Mouse (Mus musculus) embryonic facial prominence, embryonic 11.5 days (tissue): ENCODE results near the gene Fam98a. TPM values are rescaled to one million over a fixed set of nuclear protein-coding genes. Genes with fewer than 3 reads are reported as not detected.

Experiments used
- ATAC-seq: fragments of 200-750 bp; cut with Nextera tagmentation; replicated peaks from 2 replicates; pipeline ENCODE4 v1.8.0; 2017; ENCODE audit warnings: low read depth; ENCODE audit not compliant: insufficient number of reproducible peaks, low FRiP score, low TSS enrichment
- DNase-seq: peaks from one replicate; pipeline ENCODE4 v3.0.0-alpha.2; 2015; ENCODE audit warnings: low spot score
- H3K27ac ChIP-seq: fragments of 300-500 bp; sonication (generic); replicated peaks from 2 replicates; pipeline ENCODE4 v1.5.1; 2014; ENCODE audit warnings: mild to moderate bottlenecking, low read depth, low read length, control low read depth
- H3K27me3 ChIP-seq: fragments of 300-500 bp; sonication (generic); 2 replicates; pipeline ENCODE4 v1.6.1; 2014; ENCODE audit warnings: mild to moderate bottlenecking, low read length, moderate library complexity, mixed read lengths; ENCODE audit not compliant: control insufficient read depth, insufficient read depth
- H3K36me3 ChIP-seq: fragments of 300-500 bp; sonication (generic); replicated peaks from 2 replicates; pipeline ENCODE4 v1.6.1; 2014; ENCODE audit warnings: low read depth, mild to moderate bottlenecking, low read length, moderate library complexity, mixed read lengths; ENCODE audit not compliant: control insufficient read depth, insufficient read depth
- H3K4me1 ChIP-seq: fragments of 300-500 bp; sonication (generic); 2 replicates; pipeline ENCODE4 v1.6.1; 2014; ENCODE audit warnings: low read length, mixed read lengths; ENCODE audit not compliant: control insufficient read depth, insufficient read depth
- H3K4me2 ChIP-seq: fragments of 300-500 bp; sonication (generic); 2 replicates; pipeline ENCODE4 v1.6.1; 2014; ENCODE audit warnings: low read depth, mild to moderate bottlenecking, control low read depth, low read length, moderate library complexity
- H3K4me3 ChIP-seq: fragments of 300-500 bp; sonication (generic); 2 replicates; pipeline ENCODE4 v1.5.1; 2014; ENCODE audit warnings: low read depth, low read length, control low read depth
- H3K9ac ChIP-seq: fragments of 300-500 bp; sonication (generic); replicated peaks from 2 replicates; pipeline ENCODE4 v1.6.1; 2014; ENCODE audit warnings: mild to moderate bottlenecking, control low read depth, low read length
- H3K9me3 ChIP-seq: fragments of 300-500 bp; sonication (generic); replicated peaks from 2 replicates; pipeline ENCODE4 v1.6.1; 2016; ENCODE audit warnings: mild to moderate bottlenecking, low read length, inconsistent platforms, mixed read lengths; ENCODE audit not compliant: control insufficient read depth
- WGBS: fragments of 180-500 bp; shearing (Covaris S2); extraction: QIAGEN DNeasy Blood & Tissue Kit; methylation state at CpG from one replicate; pipeline ENCODE4 v1.1.7; 2014; 5-methylcytosine and 5-hydroxymethylcytosine counted together
- polyA plus RNA-seq: library from polyadenylated mRNA; unstranded; fragments of >200 nt; fragmentation: Nextera tagmentation; extraction: Ambion mirVana; gene quantifications from 2 replicates; pipeline ENCODE4 v1.2.1, GENCODE M21; 2014

Gene Fam98a
- 8.6 and 9.5 TPM in 2 replicates for polyA plus RNA-seq

DNA sequence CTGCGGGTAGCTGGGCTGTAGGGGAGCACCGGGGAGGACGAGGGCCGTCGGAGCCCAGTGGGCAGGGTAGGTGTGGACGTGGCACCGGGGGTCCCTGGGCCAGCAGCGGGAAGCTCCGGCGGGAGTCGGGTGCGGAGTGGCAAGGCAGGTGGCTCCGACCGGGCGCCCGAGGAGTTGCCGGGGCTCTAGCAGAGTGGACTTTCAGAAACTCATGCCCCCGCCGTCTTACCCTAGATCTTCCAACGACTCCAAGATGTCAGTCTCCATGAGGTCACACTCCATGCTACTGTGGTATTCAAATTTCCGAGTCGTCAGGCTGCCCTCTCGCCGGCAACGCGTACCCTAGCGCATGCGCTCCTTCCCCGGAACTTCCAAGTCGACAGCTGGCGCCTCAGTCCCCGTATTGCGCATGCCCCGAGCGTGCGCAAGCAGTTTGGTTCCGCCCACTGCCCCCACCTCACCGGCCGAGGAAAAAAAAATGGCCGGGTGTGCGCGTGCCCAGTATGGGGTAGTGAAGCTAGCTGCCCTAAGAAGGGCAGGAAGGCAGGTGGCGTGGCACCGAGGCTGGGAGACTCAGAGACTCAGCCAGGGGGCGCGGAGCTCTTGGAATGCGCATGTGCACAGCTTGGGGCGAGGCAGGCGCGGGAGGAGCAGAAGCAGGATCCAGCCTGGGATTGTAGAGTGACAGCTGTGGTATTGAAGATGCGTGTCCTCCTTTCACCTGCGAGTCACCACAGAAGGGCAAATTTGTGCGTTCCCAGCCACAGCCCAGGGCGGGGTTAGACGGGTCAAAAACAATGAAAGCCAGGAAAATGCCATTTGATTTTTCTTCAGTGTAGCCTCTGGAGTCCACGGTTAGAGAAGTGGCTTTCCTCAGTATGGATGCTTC lies at the start of gene Fam98a:
TSS of gene Fam98a (minus strand) at position 435 of the 889 bp plus-strand sequence.
- Histone ChIP-seq H3K27me3 (no peaks in the 10 kb centered on the region), H3K4me1 (no peaks in the 10 kb centered on the region), H3K27ac (no peak within 1 kb of the TSS), H3K4me2 (peak within 1 kb of the TSS; percentile 57), H3K9ac (peak within 1 kb of the TSS; percentile 68), H3K36me3 (no peaks in the 10 kb centered on the region), H3K4me3 (peak within 1 kb of the TSS; percentile 72), H3K9me3 (no peaks in the 10 kb centered on the region)
- under 1% methylated on average over 49 of the region's 56 CpGs for WGBS
- DNase-seq = peak; percentile 99
- peak; percentile 99 for ATAC-seq

DNA sequence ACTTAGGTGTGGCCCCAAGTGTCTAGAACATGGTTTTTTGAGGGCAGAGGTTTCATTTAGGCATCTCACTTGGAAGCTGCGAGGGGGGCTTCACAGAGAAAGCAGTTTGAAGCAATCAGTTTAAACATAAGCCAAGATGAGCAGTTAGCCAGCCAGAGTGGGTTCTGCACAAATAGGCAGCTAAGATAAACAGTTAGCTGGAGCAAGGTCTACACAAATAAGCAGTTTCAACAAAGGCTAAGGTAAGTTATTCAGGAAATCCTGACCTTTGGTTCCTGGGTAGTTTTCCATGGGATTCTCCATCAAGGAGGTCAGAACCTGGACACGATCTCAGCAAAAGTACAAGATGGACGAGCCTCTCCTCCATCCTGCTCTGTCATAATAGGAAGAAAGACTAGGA lies 46.9 kb upstream of the Fam98a start:
- H3K9me3 ChIP-seq = no peaks in the 10 kb centered on the region
- no peak overlapping the region for H3K4me3 ChIP-seq
- WGBS = 84% methylated on average over 3 of the region's 3 CpGs
- no peak for DNase-seq
- H3K36me3 ChIP-seq = no peaks in the 10 kb centered on the region
- no peak overlapping the region for H3K4me2 ChIP-seq
- H3K4me1 ChIP-seq = no peaks in the 10 kb centered on the region
- H3K27ac ChIP-seq = no peak overlapping the region
- no peak for ATAC-seq
- no peaks in the 10 kb centered on the region for H3K27me3 ChIP-seq
- H3K9ac ChIP-seq = no peak overlapping the region

DNA sequence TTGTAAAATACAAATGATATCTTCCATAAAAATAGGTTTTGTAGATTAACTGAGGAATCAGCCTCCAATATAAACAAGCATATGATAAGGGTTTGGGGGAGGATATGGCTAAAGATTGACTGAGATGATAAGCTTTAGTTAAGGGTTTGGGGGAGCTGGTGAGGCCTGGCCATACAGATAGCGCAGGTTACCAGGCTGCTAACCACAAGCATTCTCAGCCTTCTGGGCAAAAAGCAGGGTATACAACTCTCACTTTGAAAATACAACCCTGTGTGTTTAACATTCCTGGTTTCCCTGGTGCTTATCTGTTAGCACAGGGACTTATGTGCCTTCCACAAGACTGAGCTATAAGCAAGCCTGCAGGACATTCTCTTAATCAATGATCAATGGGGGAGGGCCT lies 31.0 kb upstream of the Fam98a start:
- Histone ChIP-seq H3K4me1 (no peaks in the 10 kb centered on the region), H3K9me3 (no peaks in the 10 kb centered on the region), H3K4me2 (no peak overlapping the region), H3K9ac (no peak overlapping the region), H3K36me3 (no peaks in the 10 kb centered on the region), H3K27me3 (no peaks in the 10 kb centered on the region), H3K4me3 (no peak overlapping the region), H3K27ac (no peak overlapping the region)
- 92% methylated on average over 1 of the region's 1 CpGs for WGBS
- no peak for ATAC-seq
- DNase-seq = no peak

DNA sequence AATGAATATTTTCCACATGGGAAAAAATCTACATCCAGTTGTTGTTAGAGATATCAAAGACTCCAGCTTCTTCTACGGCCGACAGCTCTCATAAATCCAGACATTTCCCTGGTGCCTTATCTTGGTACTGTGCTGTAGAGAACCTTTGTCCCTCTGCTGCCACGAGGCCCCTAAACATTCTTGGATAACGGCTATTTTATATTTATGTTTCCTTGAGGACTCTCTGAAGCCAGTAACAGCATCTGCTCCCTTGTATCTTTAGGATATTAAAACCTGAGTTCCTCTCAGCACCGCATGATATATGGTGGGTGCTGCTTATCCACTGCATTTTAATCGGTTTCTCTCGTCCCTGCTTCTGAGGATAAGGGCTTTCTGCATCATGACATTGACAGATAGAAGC lies 23.9 kb upstream of the Fam98a start:
- H3K4me2 ChIP-seq = no peak overlapping the region
- H3K4me1 ChIP-seq = no peaks in the 10 kb centered on the region
- no peaks in the 10 kb centered on the region for H3K9me3 ChIP-seq
- 86% methylated on average over 7 of the region's 7 CpGs for WGBS
- no peak for DNase-seq
- no peak overlapping the region for H3K9ac ChIP-seq
- no peak overlapping the region for H3K27ac ChIP-seq
- no peak for ATAC-seq
- no peak overlapping the region for H3K4me3 ChIP-seq
- H3K36me3 ChIP-seq = no peaks in the 10 kb centered on the region
- H3K27me3 ChIP-seq = no peaks in the 10 kb centered on the region

DNA sequence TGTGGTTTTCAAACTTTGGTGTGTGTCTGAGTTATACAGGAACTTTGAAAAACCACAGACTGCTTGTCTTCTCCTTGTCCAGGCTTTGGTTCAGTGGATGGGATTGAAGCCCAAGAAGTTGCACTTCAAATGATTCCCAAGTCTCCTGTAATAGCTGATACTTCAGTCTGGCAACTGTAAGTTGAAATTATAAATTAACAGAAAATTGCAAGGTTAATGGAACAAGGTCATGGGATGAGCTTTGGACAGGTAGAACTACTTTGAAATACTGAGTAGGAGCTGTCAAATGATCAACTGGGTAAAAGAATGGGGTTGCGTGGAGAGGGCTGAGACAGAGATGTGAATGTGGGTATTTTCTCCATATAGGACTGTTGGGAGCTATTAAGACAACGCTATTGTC lies 6.3 kb upstream of the Fam98a start:
- no peak overlapping the region for H3K9ac ChIP-seq
- ATAC-seq (no peak), DNase-seq (no peak)
- 98% methylated on average over 2 of the region's 2 CpGs for WGBS
- no peak overlapping the region for H3K4me3 ChIP-seq
- no peaks in the 10 kb centered on the region for H3K36me3 ChIP-seq
- H3K27me3 ChIP-seq = no peaks in the 10 kb centered on the region
- no peak overlapping the region for H3K4me2 ChIP-seq
- no peak overlapping the region for H3K27ac ChIP-seq
- H3K9me3 ChIP-seq = no peaks in the 10 kb centered on the region
- H3K4me1 ChIP-seq = no peaks in the 10 kb centered on the region

DNA sequence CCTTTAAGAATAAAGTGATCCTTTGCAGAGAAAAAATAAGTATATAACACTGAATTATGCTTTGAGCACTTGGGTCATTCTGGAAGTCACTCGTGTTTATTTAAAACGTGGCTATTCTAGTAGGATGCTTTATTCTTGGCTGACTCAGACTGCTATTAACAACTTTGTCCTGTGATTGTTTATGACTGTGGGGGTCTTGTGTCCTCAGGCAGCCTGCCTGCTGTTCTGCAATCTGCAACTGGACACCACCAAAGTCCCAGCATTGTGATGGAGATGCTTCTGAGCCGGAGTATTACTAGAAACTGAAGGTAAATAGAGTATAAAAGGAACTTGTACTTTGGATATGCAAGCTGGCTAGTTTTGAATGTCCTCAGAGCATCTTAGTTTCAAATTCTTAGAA lies 5.3 kb upstream of the Fam98a start:
- Histone ChIP-seq H3K27ac (no peak overlapping the region), H3K4me1 (no peaks in the 10 kb centered on the region), H3K9ac (no peak overlapping the region), H3K9me3 (no peaks in the 10 kb centered on the region), H3K4me3 (no peak overlapping the region), H3K27me3 (no peaks in the 10 kb centered on the region), H3K36me3 (no peaks in the 10 kb centered on the region), H3K4me2 (no peak overlapping the region)
- no peak for DNase-seq
- WGBS = 49% methylated on average over 3 of the region's 3 CpGs
- ATAC-seq = no peak

DNA sequence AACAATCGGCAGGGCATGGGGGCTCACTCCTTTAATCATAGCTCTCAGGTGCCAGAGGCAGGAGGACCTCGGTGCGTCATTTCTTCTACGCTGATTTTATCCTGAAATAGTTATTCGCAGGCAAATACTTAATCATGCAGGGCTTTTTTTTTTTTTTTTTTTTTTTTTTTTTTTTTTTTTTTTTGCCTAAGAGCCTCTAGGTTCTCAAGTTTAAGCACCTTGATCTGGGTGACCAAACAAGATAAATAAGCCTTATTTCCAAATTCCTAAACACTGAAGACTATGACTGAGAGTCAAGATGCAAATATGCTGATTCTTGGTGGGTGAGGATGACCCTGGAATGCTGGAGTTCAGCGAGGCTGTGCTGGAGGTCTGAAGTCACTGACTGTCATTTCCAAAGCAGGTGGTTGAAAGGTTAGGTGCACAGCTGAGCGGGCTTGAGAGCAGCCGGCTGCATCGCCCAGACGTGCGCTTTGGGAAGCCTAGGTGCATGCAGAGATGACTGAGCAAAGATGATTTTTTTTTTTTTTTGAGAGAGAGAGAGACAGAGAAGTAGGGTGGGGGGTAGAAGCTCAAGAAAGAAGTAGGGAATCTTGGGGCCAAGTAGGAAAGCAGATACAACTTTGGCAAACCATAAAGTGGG lies 854 bp downstream of the Fam98a start:
- Histone ChIP-seq H3K9me3 (no peaks in the 10 kb centered on the region), H3K4me3 (peak overlapping the region; percentile 72), H3K27ac (no peak overlapping the region), H3K4me2 (peak overlapping the region; percentile 57), H3K36me3 (no peaks in the 10 kb centered on the region), H3K27me3 (no peaks in the 10 kb centered on the region), H3K4me1 (no peaks in the 10 kb centered on the region), H3K9ac (peak overlapping the region; percentile 68)
- 43% methylated on average over 11 of the region's 11 CpGs for WGBS
- no peak for DNase-seq
- no peak for ATAC-seq

DNA sequence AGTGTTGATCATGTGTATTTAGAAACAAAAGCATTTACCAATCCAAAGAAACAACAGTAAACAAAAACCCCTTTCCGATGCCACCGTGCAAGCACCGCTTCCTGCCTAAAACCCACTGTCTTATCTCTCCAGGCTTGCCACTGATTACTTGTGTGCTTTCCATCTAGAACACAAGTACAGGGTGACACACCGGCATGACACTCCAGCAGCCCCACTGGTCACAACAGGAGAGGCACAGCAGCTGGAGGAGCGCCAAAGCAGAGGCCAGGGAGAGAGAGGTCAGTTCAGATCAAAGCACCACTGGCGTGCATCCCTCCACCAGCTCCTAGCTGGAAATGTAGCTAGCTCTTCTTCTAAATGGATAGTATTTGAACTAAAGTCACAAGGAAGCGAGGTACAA lies 7.5 kb downstream of the Fam98a start:
- no peak overlapping the region for H3K4me3 ChIP-seq
- no peaks in the 10 kb centered on the region for H3K9me3 ChIP-seq
- H3K4me2 ChIP-seq = no peak overlapping the region
- H3K27me3 ChIP-seq = no peaks in the 10 kb centered on the region
- no peak for ATAC-seq
- DNase-seq = no peak
- H3K36me3 ChIP-seq = no peaks in the 10 kb centered on the region; the same call in 1 of the 2 replicates
- H3K27ac ChIP-seq = no peak overlapping the region
- no peaks in the 10 kb centered on the region for H3K4me1 ChIP-seq
- WGBS = 86% methylated on average over 7 of the region's 7 CpGs
- no peak overlapping the region for H3K9ac ChIP-seq
